Mouse (Mus musculus) CH12.LX (cell line): ENCODE results near the gene Abhd11. TPM values are rescaled to one million over a fixed set of nuclear protein-coding genes. Genes with fewer than 3 reads are reported as not detected.

Source experiments
- DNase-seq: peaks from one replicate; pipeline ENCODE4 v3.0.0-alpha.2; 2013; ENCODE audit errors: extremely low read depth
- H3K27ac ChIP-seq: 2 replicates; pipeline ENCODE4 v1.5.1; 2012; ENCODE audit warnings: low read depth, mild to moderate bottlenecking, control low read depth, moderate library complexity; ENCODE audit not compliant: insufficient read depth
- H3K27me3 ChIP-seq: replicated peaks from 2 replicates; pipeline ENCODE3; 2012; ENCODE audit warnings: inconsistent platforms
- H3K36me3 ChIP-seq, 2 experiments: replicated peaks in 1 of 2; 2 replicates each; pipeline versions ENCODE3 to v1.6.1; 2012; ENCODE audit warnings: inconsistent platforms in 1 of 2, low read length in 1 of 2, mild to moderate bottlenecking in 1 of 2, mixed read lengths in 1 of 2, moderate library complexity in 1 of 2; ENCODE audit not compliant: control insufficient read depth in 1 of 2, insufficient read depth in 1 of 2
- H3K4me1 ChIP-seq, 2 experiments: 2 replicates each; pipeline ENCODE4 v1.6.1; 2012; ENCODE audit warnings: inconsistent platforms in 1 of 2, moderate library complexity in 1 of 2; ENCODE audit not compliant: insufficient read depth in 2 of 2, control insufficient read depth in 1 of 2
- H3K4me2 ChIP-seq: 2 replicates; pipeline ENCODE4 v1.6.1; 2012; ENCODE audit warnings: low read depth, mild to moderate bottlenecking, control low read depth; ENCODE audit not compliant: poor library complexity, insufficient read depth, severe bottlenecking
- H3K4me3 ChIP-seq, 3 experiments: fragments of 150-350 bp in 1 of 3; sonication (generic) in 1 of 3; replicated peaks in 1 of 3; 2 replicates each; pipeline versions ENCODE3 to v1.5.1; 2011 to 2012; ENCODE audit warnings: low read depth in 2 of 3, low read length in 2 of 3, mild to moderate bottlenecking in 2 of 3, moderate library complexity in 2 of 3, control low read depth in 1 of 3, improper control_type of control experiment in 1 of 3, inconsistent platforms in 1 of 3, mixed read lengths in 1 of 3; ENCODE audit not compliant: poor library complexity in 1 of 3
- H3K79me2 ChIP-seq: replicated peaks from 2 replicates; pipeline ENCODE4 v1.6.1; 2012; ENCODE audit warnings: mild to moderate bottlenecking, moderate library complexity; ENCODE audit not compliant: control insufficient read depth, poor library complexity, insufficient read depth, severe bottlenecking; ENCODE audit errors: extremely low read depth
- H3K9ac ChIP-seq: 2 replicates; pipeline ENCODE4 v1.6.1; 2012; ENCODE audit warnings: low read depth, mild to moderate bottlenecking, control low read depth, moderate library complexity; ENCODE audit not compliant: insufficient read depth
- H3K9me3 ChIP-seq: replicated peaks from 2 replicates; pipeline ENCODE3; 2012; ENCODE audit warnings: low read length, inconsistent platforms, mixed read lengths
- BHLHE40 ChIP-seq: IDR thresholded peaks from 2 replicates; pipeline ENCODE4 v1.6.1; 2011; ENCODE audit warnings: mild to moderate bottlenecking, low read depth, low read length, improper control_type of control experiment
- CTCF ChIP-seq, 2 experiments: IDR thresholded peaks in 1 of 2; conservative IDR thresholded peaks in 1 of 2; 2 replicates each; pipeline ENCODE4 v1.5.1; 2011 to 2012; ENCODE audit warnings: low read depth in 2 of 2, low read length in 2 of 2, improper control_type of control experiment in 1 of 2, inconsistent platforms in 1 of 2, mild to moderate bottlenecking in 1 of 2, moderate library complexity in 1 of 2
- ETS1 ChIP-seq: conservative IDR thresholded peaks from 2 replicates; pipeline ENCODE4 v1.6.1; 2012; ENCODE audit warnings: low read depth, mild to moderate bottlenecking, inconsistent platforms, low read length, improper control_type of control experiment, moderate library complexity
- HCFC1 ChIP-seq: IDR thresholded peaks from 2 replicates; pipeline ENCODE4 v1.6.1; 2012; ENCODE audit warnings: low read depth, mild to moderate bottlenecking, inconsistent platforms, low read length, improper control_type of control experiment
- JUN ChIP-seq: IDR thresholded peaks from 2 replicates; pipeline ENCODE4 v1.6.1; 2011; ENCODE audit warnings: low read depth, mild to moderate bottlenecking, low read length, improper control_type of control experiment, moderate library complexity; ENCODE audit not compliant: insufficient read depth
- KAT2A ChIP-seq: IDR thresholded peaks from 2 replicates; pipeline ENCODE4 v1.6.1; 2012; ENCODE audit warnings: low read length, improper control_type of control experiment, inconsistent platforms; ENCODE audit not compliant: insufficient replicate concordance
- MAFK ChIP-seq: IDR thresholded peaks from 2 replicates; pipeline ENCODE4 v1.6.1; 2011; ENCODE audit warnings: low read length, improper control_type of control experiment; ENCODE audit not compliant: insufficient replicate concordance
- MAX ChIP-seq: IDR thresholded peaks from 2 replicates; pipeline ENCODE4 v1.6.1; 2011; ENCODE audit warnings: low read length, improper control_type of control experiment
- MXI1 ChIP-seq: IDR thresholded peaks from 2 replicates; pipeline ENCODE4 v1.6.1; 2011; ENCODE audit warnings: mild to moderate bottlenecking, low read depth, low read length, improper control_type of control experiment
- NELFE ChIP-seq: IDR thresholded peaks from 2 replicates; pipeline ENCODE4 v1.6.1; 2011; ENCODE audit warnings: low read depth, low read length, improper control_type of control experiment
- PAX5 ChIP-seq: IDR thresholded peaks from 2 replicates; pipeline ENCODE4 v1.6.1; 2012; ENCODE audit warnings: low read length, inconsistent platforms, mixed read lengths
- POLR2A ChIP-seq: IDR thresholded peaks from 2 replicates; pipeline ENCODE4 v1.6.1; 2011; ENCODE audit warnings: low read depth, mild to moderate bottlenecking, improper control_type of control experiment, low read length
- RAD21 ChIP-seq: IDR thresholded peaks from 2 replicates; pipeline ENCODE4 v1.6.1; 2011; ENCODE audit warnings: low read depth, mild to moderate bottlenecking, low read length, improper control_type of control experiment, moderate library complexity
- RCOR1 ChIP-seq: conservative IDR thresholded peaks from 2 replicates; pipeline ENCODE4 v1.6.1; 2012; ENCODE audit warnings: low read depth, mild to moderate bottlenecking, inconsistent platforms, low read length, improper control_type of control experiment
- SIN3A ChIP-seq: IDR thresholded peaks from 2 replicates; pipeline ENCODE4 v1.6.1; 2012; ENCODE audit warnings: low read length, improper control_type of control experiment, inconsistent platforms
- TBP ChIP-seq: conservative IDR thresholded peaks from 2 replicates; pipeline ENCODE4 v1.6.1; 2011; ENCODE audit warnings: low read depth, low read length, improper control_type of control experiment
- USF2 ChIP-seq: conservative IDR thresholded peaks from 2 replicates; pipeline ENCODE4 v1.6.1; 2011; ENCODE audit warnings: low read depth, low read length, improper control_type of control experiment
- ZNF384 ChIP-seq: IDR thresholded peaks from 2 replicates; pipeline ENCODE4 v1.6.1; 2012; ENCODE audit warnings: low read depth, low read length, improper control_type of control experiment, inconsistent platforms
- dilution Hi-C: fragments of 300-500 bp; cut with MboI; formaldehyde crosslinking; loops from 2 replicates; pipeline ENCODE4 v1.14.3; 2020; ENCODE audit warnings: low sequenced_read_pairs; ENCODE audit not compliant: extremely low pct_unique_long_range_greater_than_20kb, extremely low pct_ligation_motif_present
- in situ Hi-C: fragments of 300-500 bp; cut with MboI; formaldehyde crosslinking; loops from 3 replicates; pipeline ENCODE4 v1.14.3; 2019; ENCODE audit warnings: low sequenced_read_pairs, low pct_ligation_motif_present, low pct_unique_long_range_greater_than_20kb, mixed read lengths
- polyA plus RNA-seq: library from polyadenylated mRNA; unstranded; fragments of >175 nt; gene quantifications from 2 replicates; pipeline ENCODE4 v1.2.1, GENCODE M21; 2012; ENCODE audit warnings: low read depth; ENCODE audit not compliant: insufficient read length
- total RNA-seq, 2 experiments: library from RNA; depleted of rRNA; stranded (reverse); fragments of 300-350 nt in 1 of 2; fragments of >200 nt in 1 of 2; gene quantifications; 2 replicates each; pipeline ENCODE4 v1.2.3; 2012 to 2014

Gene Abhd11
- total and polyA plus RNA-seq, 3 experiments, result 32.1 to 36.6 (median 36.0) TPM

DNA sequence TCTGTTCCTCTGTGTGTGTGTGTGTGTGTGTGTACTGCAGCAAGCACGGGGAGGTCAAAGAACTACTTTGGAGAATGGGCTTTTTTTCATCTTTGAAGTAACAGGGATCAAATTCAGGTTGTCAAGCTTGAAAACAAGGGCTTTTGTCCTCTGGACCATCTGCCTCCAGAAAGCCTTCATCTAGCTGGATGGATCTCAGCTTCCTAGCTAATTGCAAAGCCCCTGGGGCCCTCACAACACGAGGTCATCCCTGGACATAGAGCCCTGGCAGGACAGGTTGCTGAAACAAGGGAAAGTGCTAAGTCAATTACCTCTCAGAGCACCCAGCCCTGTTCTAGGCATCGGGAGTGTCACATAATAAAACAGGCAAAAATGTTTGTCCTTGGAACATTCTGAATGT lies 25.2 kb upstream of the Abhd11 start:
- in situ Hi-C loops (no loop called here), dilution Hi-C loops (no loop called here)
- TF ChIP-seq MAX, result no peak
- no peak for TF ChIP-seq CTCF (conservative IDR thresholded peaks at IDR 0.05 in 1 of 2, IDR thresholded peaks at IDR 0.05 in 1 of 2; ENCODE audit: low read depth in 2 of 2, low read length in 2 of 2)
- no peak for TF ChIP-seq USF2
- TF ChIP-seq BHLHE40, result no peak
- TF ChIP-seq ZNF384, result no peak
- no peak for TF ChIP-seq RCOR1
- Histone ChIP-seq H3K4me3 (no peak overlapping the region), H3K27ac (no peak overlapping the region), H3K4me1 (no peaks in the 10 kb centered on the region), H3K27me3 (peaks cover 29% of the 10 kb centered on the region), H3K9me3 (peaks cover 9% of the 10 kb centered on the region), H3K36me3 (no peaks in the 10 kb centered on the region), H3K9ac (no peak overlapping the region), H3K79me2 (no peaks in the 10 kb centered on the region), H3K4me2 (no peak overlapping the region)
- DNase-seq, result no peak

DNA sequence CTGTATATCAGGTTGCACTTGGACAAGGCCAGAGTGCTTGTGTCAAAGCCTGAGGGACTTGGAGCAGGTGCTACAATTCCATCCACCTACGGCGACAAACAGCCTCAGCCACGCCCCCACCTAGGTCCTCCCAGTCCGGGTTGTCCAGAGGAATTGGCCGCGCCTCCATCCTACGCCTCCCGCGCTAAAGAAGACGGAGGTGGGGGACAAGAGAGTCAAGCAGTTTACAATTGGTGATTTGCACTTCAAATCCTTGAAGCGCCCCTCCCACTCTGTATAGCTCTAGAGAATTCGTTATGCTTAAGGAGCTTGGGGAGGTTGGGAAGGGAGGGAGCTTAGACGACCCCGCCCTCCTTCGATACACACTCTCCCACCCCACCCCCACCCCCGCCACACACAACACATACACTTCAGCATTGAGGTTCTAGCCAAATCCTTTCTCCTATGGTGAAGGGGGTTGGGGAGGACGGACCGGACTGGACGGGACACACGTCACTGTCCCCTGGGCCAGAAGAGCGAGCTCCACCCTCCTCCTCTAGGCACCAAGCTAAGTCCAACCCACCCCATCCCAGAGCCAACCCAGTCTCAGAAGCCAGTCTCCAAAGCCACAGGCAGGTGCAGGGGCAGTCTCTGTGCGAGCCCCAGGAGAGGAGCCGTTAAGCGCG lies 23.2 kb upstream of the Abhd11 start, which contains the start of gene Cldn3:
Gene Cldn3 (plus strand): TSS at position 582 of the 665 bp plus-strand sequence.
- Histone ChIP-seq H3K27ac (no peak within 1 kb of the TSS), H3K9ac (no peak within 1 kb of the TSS), H3K36me3 (no peaks in the 10 kb centered on the region), H3K79me2 (no peaks in the 10 kb centered on the region), H3K4me3 (no peak within 1 kb of the TSS), H3K27me3 (peaks cover 44% of the 10 kb centered on the region), H3K4me2 (no peak within 1 kb of the TSS), H3K4me1 (0 out of 4 replicates have a peak, but pooled peaks cover 0 to 3% of the 10 kb centered on the region in 2 experiments), H3K9me3 (peaks cover 9% of the 10 kb centered on the region)
- in situ Hi-C loops (no loop called here), dilution Hi-C loops (no loop called here)
- DNase-seq, result no peak
- no peak for TF ChIP-seq NELFE
- no peak for TF ChIP-seq PAX5
- TF ChIP-seq USF2, result no peak
- TF ChIP-seq SIN3A, result no peak
- TF ChIP-seq MAX, result no peak
- no peak for TF ChIP-seq MXI1
- TF ChIP-seq RAD21, result no peak
- no peak for TF ChIP-seq MAFK
- TF ChIP-seq POLR2A, result no peak
- no peak for TF ChIP-seq KAT2A
- TF ChIP-seq HCFC1, result no peak
- no peak for TF ChIP-seq JUN
- no peak for TF ChIP-seq ETS1
- TF ChIP-seq TBP, result no peak
